Mouse (Mus musculus): ENCODE measurements at regions not wholly inside any gene's neighbourhood (a gene's known extent, or its start where the extent isn't known, plus 50 kb on each side); places are given as distances from the start of the nearest gene placed in this dataset.

DNA sequence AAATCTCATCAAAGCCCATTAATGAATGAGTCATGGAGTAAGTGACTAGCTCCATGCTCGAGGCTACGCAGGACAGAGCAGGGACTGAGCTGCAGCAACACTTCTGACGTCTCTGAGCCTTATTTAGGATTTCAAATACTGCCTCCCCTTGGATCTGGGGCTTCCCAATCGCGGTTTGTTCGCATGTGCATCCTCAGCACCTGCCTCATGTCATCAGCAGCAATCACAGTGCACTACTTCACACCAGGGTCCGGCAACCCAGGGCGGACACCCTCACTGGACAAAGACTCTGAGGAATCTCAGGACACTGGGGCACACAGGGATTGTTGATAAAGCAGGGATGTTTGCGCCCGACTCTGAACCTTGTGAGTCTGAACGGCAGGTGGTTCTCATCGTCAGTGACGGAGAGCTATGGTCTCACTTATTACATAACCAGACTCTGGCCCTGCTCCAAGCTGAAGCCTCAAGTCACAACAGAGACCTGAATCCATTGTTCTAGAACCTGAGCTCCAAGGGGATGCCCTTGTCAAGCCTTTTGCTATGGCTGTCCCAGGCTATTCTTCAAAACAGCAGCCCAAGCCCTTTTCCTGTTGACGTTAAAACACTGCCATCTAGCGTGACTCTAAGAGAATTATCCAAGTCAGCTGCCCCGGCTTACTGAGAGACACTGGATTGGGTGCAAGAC is 247.2 kb upstream of the Gm26657 start:
- peak; percentile 50 for DNase-seq
- intact Hi-C loops (cut with DNase I), result loop anchor here (5.0 to 10.0 kb wide), 2 partner anchors 192 to 960 kb away; partner anchors contain the start of gene Klf4

DNA sequence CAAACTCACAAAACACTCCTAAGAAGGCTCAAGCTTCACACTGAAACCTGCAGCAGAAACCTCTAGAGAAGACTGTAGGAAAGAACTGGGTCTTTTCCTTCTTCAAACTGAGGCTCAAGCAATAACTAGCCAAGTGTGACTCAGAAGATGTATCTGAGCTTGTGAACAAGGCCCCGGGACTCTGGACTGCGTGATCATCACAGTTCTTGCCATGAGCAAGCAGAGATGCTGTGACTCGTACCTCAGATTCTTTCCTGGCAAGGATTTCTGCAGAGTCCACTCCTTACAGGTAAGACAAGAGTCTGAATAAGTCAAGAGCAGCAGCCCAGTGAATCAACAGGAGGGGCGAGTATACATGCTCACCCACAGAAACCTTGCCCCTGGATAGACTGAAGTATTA is 250.5 kb upstream of the Gm26657 start:
- intact Hi-C loops (cut with DNase I), result no loop called here
- no peak for DNase-seq

DNA sequence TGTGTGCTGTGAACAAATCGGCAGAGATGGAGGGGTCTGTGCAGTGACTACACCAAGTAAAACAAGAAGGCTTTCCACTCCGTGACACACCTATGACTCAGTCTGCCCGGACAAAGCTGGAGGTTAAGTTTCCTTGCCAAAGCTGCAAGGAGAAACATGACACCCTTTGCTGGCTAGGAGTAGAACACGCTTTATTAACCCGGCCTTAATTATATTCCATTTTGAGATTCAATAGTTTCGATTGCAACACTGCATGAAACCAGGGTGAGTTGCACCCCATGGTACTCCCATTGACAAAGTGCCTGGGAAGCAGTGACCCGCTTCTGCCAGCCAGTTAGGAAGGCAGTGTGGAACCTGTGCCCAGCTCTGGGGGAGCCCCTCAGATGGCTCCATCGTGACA is 256.2 kb upstream of the Gm26657 start:
- intact Hi-C loops (cut with DNase I), result no loop called here
- no peak for DNase-seq

DNA sequence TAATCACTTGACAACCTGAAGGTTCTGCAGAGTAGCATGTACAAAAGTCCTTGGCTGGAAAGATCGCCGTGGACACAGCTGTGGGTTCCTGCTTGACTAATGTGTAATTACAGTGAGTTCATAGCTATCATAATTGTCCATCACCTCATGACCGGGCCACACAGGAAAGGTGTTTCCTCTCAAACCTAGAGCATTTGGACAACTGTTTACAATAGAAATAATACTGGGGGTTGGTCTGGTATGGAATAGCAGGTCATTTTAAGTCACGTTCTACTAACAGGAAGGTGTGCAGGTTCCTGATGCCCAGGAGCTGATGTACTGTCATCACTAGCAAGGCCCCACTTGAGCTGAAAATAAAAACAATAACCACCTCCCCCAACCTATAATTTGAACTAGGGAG is 283.1 kb upstream of the Gm26657 start:
- intact Hi-C loops (cut with DNase I), result no loop called here

DNA sequence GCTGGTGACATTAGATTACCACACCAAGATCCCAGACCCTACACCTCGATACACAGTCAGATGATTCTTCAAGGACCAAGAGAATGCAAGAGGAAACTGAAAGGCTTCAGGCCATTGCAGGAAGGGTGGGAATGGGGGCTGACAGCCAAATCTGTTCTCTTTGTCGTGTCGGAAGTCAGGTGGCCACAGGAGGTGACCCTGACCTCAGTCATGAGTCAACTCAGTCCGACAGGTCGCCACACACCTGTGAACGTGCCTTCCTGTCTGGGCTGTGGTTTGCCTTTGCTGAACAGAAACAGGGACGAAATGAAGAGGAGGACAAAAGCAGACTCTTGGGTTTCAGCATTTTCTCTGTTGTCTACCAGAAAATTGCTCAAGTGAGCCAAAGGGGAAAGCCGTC is 318.3 kb upstream of the Gm26657 start:
- DNase-seq, result no peak
- intact Hi-C loops (cut with DNase I), result no loop called here

More for the DNA sequence above, 283.1 kb upstream of the Gm26657 start:
- no peak for DNase-seq

DNA sequence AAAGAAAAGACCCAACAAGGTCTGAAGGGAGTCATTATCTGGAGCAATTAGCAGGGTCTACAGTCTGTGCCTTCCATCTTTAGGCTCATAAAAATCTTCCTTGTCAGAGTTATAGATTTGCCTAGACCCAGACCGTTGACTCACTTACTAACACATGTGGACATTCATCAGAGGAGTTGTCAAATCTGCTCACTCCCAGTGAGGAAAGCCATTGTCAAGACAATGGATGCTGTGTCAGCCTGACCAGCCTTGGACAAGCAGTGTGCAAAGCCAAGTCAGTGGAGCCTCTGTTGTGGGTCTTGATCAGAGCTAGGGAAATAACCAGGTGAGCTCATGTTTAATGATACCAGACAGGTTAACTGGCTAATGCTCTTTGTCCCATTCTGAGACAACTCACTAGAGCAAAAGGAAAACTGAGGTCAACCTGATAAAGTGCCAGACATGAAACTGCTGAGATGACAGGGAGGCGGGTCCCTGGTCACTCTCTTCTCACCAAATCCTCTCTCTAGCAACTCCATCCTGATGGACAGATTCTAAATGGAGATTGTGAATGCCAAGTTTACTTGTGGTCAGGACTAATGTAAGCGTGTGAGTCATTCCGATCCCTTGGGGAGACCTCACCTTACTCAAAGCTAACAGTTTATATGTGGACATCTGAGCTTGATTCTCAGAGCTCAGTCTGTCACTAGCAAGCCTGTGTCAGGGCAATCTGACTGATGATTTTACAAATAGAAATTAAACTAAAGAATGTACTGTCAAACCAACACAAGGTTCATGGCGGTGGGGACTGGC is 320.6 kb upstream of the Gm26657 start:
- intact Hi-C loops (cut with DNase I), result no loop called here
- no peak for DNase-seq

DNA sequence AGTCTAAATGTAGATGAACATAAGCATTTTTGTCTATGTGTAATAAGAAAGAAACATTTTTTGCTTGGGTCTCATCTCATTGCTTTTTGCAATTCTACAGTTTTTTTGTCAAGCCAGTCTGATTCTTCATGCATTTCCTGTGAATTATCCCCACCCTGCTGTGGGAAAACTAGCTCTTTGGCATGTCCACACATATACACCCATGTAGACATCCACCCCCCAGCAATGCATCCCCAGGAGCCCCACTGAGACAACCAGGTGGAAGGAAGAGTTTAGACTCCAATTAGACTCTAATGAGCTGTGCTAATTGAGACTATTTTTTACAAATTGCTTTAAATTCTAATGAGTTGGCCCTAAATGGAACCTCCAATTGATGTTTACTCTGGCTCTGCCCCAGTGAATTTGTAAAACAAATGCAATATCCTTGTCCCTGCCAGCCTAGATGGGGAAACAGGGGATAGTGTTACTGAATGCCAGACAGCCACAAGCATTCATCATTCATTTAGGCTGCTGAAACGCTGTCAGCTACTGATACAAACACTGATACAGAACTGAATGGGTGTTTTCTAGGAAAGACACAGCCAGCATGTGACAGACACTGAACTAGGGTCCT is 328.7 kb upstream of the Gm26657 start:
- DNase-seq, result no peak
- intact Hi-C loops (cut with DNase I), result no loop called here

DNA sequence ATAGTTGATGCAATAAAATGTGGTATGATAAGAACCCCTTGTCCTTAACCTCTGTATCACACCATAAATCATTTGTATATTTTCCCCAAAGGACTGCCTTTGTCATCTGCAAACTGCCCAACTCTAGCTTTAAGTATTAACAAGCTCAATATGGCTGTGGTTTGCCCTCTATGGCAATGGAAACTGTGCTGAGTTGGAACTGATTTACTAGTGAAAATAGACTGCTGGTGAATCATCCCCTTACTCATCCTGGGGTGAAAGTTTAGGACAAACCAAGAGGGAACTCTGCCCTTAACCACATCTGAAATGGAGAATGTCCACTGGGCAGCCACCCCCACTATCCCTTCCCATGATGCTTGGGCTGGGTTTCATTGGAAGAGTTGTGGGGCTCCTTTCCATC is 346.1 kb upstream of the Gm26657 start:
- intact Hi-C loops (cut with DNase I), result no loop called here
- no peak for DNase-seq

DNA sequence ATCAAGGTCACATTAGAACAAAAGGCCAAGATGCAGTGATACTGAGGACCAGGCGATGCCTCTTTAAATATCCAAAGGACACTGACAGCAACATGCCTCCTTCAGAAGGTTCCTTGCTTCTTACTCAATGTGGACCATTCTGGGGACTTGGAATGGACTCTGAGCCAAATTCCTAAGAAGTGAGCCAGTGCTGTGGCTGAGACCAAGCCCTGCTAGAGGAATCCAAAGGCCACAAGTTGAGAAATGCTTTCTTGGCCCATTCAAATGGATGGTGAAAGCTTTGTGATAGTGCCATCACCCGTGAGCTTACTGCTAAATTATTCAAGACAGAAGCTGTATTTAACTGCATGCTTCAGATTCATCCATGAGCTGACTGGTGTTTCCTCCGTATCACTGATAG is 352.8 kb upstream of the Gm26657 start:
- intact Hi-C loops (cut with DNase I), result no loop called here
- no peak for DNase-seq

DNA sequence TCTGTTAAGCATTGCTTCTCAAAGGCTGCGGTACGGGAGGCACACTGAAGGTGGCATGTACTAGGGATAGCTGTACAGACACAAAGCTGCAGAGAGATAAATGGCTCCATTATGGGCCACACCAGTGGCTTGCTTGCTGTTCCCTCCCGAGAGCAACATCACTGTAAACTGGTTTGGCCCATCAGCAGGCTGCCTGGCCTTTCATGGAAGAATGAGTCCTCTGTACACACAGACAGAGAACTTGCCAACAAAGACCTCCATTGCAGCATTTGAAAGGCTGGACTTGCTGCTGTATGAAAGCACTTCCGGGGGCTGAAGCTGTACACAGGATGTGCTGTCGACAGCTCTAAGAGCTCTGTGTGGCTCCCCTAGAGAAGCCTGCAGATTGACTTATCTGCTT is 364.1 kb upstream of the Gm26657 start:
- intact Hi-C loops (cut with DNase I), result no loop called here
- DNase-seq, result no peak

DNA sequence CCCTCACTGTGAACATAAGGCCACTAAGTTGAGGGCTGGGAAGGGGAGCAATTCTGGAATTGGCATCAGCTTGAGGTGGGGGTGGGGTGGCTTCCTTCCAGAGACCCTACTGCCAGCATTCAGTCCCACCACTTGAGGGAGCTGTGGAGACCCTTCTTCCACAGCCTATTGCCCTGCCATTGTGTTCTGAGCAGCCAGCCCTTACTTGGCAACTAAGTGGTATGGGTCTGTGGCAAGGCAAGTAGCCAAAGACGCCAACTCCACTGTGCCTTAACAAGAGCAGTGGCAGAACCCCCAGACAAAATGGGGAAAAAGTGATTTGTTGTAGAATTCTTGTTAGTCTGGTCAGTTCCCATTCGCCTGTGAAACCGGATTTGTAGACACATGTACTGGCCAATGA is 365.4 kb upstream of the Gm26657 start:
- DNase-seq, result peak; percentile 19
- intact Hi-C loops (cut with DNase I), result no loop called here

DNA sequence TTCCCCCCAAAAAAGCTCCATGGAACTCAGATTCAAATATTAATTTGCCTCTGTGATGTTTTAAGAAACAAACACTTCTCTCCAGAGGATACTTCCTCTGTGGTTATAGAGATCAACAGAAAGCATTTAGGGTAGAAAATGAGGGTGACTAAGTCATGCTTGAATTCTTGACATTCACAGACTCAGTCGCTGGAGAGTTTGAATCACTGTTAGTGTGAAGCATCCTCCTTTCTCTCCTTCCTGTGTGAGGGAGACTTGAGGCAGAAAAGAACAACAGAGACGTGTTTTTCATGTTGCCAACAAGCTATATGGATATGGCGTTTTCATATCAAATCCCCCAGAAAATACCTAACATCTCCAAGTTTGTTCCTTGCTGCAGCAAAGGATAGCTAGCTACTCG is 366.1 kb upstream of the Gm26657 start:
- no peak for DNase-seq

DNA sequence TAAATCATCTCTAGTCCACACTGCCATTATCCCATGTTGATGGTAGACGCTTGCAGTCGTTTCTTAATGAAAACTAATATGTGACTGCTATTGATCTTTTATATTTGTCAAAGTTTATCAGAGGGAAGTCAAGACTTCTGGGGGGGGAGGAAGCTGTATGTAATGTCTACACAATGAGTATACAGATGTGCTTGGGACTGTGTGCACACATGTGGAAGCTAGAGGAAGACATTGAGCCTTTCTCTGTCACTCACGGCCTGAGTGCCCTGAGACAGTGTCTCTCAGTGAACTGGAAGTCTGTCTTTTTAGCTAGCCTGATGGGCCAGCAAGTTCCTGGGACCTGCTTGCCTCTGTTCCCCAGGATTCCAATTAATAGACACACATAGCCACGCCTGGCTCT is 366.7 kb upstream of the Gm26657 start:
- DNase-seq, result no peak
- intact Hi-C loops (cut with DNase I), result no loop called here

More for the DNA sequence above, 366.1 kb upstream of the Gm26657 start:
- intact Hi-C loops (cut with DNase I), result no loop called here

DNA sequence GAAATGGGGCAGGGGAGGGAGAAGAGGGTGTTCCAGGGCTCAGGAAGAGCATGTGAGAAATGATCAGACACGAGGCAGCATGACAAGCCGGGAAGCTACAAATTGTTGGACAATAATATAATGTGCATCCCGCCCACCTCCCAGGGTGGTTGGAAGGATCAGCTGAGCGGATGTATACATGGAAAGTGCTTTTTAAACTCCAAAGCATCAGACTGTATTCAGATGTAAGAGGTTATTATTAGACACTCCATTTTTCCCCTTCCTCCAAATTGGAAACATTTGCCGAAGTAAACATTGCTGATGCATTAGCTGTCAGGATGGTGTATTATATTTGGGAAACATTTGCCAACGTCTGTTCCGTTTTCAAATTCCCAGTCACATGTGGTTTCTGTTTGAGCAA is 367.2 kb upstream of the Gm26657 start:
- DNase-seq, result no peak
- intact Hi-C loops (cut with DNase I), result no loop called here

DNA sequence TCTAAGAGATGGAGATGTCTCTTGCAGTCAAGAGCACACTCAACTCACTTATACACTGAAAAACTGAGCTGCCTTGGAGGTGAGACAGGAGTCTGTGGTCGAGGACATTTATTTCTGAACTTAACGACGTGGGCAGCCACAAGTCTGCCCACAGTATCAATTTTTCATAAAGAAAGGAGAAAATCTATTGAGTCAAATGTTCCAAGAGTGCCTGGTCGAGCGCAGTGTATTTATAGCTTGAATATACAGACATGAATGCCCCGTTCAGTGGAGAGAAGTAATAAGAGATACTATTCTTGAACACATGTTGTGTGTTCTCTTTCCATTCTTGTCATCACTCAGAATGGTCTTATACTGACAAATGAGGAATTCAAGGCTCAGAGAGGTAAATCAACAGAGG is 375.3 kb upstream of the Gm26657 start:
- intact Hi-C loops (cut with DNase I), result loop anchor here (10.0 kb wide), 1 partner anchor 320 kb away; no protein-coding TSS in a partner anchor
- DNase-seq, result no peak

DNA sequence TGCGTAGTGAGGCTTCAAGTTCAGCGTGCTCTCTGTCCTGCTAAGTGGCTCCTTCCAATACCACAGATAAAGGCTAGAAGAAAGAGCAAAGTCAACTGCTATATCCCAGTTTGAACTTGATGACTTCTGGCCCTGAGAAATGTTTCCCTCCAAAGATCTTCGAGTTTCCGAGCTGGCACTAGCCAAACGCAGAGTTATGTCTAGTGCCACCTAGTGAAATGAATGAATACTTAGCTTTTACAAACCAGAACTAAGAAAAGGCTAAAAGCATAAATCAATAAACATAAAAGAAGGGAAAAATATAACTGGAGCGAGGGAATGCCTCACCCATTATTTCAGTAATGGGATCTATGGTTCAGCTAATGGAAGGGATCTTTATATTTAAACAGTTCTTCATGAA is 377.7 kb upstream of the Gm26657 start:
- intact Hi-C loops (cut with DNase I), result loop anchor here (10.0 kb wide), 1 partner anchor 323 kb away; no protein-coding TSS in a partner anchor
- DNase-seq, result no peak

DNA sequence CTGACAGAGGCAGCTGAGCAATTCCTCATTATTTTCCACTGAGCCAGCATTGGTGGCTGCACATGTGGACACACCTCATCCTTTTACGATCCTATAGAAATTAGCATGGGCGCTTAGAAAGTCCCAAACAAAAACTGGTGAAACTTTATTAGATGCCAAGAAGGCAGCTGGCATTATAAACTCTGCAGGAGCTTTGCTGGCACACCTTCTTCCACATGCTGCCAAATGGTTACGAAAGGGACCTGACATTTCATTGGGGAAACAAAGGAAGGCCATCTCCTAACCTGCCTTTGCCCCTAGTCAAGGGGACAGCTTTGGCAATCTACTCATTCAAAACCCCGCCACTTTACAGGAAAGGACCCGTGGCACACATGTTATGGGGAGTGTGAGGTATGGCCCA is 390.7 kb upstream of the Gm26657 start:
- no peak for DNase-seq
- intact Hi-C loops (cut with DNase I), result no loop called here

DNA sequence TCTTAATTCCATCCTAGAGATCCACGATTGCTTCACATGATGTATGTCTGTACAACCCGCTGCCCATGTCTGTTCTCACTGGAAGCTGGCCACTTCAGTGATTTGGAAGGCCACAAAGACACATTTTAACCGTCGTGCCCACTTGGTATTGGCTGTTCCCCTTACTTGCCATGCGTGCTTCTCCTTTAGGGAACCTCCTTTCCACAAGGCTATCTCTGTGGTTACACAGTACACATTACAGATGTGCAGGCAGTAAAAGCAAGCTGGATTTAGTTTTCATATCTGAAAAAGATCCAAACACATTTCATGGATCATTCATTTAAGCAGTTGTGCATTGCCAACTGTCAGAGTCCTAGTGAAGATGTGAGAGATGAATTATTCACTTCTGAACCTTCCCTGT is 414.7 kb upstream of the Gm26657 start:
- DNase-seq, result no peak
- intact Hi-C loops (cut with DNase I), result no loop called here

DNA sequence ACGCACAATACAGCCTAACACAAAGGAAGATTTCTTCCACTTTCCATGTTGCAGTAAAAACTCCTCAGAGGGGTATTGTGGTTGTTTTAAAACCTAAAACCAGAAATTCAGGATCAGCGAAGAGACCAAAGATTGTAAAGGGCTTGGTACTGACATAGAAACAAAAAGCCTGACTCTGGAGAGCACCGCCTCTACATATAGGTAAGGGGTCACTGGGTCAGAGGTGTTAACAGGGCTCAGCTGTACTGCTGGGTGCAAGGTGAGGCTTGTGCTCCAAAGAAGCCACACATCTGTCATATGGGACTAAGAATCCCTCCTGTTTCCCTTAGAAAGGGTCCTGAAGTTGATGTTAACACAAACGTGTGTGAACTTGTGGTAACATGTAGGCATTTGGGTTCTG is 420.7 kb upstream of the Gm26657 start:
- intact Hi-C loops (cut with DNase I), result no loop called here

DNA sequence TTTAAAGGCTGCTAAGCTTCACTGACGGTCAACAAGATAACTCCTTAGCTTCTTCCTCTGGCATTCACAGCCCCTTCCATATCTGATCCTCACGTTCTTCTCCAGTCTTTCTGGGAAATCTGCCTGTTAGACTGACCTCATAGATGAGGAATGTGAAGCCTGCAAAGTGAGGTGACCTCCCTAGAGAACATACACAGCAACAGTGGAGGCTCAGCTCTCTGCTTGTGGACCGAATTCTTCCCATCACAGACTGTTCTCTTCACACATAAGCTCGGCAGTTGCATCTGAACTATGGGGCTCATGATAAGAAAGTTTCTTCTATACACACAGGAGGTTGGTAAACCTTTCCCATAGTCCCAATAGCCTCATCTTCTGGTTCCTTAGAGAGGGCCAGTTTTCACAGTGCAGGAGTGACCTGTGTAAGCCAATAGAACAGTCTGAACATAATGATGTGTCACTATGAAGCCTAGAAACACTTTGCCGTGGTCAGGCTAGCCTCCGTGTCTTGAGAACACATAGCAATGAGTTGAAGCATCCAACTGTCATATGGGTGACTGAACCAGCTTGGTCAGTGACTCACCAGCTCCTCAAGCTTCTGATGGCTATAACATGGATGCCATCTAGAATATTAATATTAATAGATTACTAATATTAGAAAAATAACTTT is 434.1 kb upstream of the Gm26657 start:
- no peak for DNase-seq

More for the DNA sequence above, 420.7 kb upstream of the Gm26657 start:
- DNase-seq, result no peak

DNA sequence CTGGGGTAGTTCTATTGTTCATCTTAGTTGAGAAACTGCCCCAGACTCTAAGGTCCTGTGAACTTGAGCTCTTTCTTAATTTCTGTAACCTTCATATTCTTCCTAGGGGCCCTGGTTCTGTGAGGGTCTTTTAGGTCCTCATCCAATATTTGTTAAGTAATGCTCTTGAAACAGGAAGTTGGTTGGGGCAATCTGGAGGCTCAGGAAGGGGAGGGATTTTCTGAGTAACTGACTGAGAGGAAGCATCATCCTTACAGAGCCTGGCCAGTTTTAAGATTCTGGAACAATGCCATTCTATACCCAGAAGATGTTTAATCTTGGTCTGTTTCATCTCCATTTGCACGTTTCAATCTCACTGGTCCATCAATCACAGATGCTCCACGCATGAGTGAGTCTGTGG is 435.6 kb upstream of the Gm26657 start:
- no peak for DNase-seq
- intact Hi-C loops (cut with DNase I), result no loop called here

More for the DNA sequence above, 434.1 kb upstream of the Gm26657 start:
- intact Hi-C loops (cut with DNase I), result no loop called here

Measured in left cerebral cortex, postnatal 4 days (tissue).